Mouse (Mus musculus): ENCODE data around the gene Zdhhc25.

Gene Zdhhc25

GRCm38 (mm10) chr15:88600002-88600401 is at the start of gene Zdhhc25:
Gene Zdhhc25 (plus strand): TSS chr15:88600302.
- in situ Hi-C loops (cut with MboI; ENCODE audit: low pct_unique_long_range_greater_than_20kb in 1 of 2, low sequenced_read_pairs in 2 of 2, unreplicated experiment in 1 of 2) = no loop called here

- in situ Hi-C loops (cut with MboI; ENCODE audit: low pct_unique_long_range_greater_than_20kb in 1 of 2, low sequenced_read_pairs in 2 of 2, unreplicated experiment in 1 of 2) = no loop called here
These were observed 47.2 kb upstream of the Zdhhc25 start for GRCm38 (mm10) chr15:88552852-88553251.

DNA sequence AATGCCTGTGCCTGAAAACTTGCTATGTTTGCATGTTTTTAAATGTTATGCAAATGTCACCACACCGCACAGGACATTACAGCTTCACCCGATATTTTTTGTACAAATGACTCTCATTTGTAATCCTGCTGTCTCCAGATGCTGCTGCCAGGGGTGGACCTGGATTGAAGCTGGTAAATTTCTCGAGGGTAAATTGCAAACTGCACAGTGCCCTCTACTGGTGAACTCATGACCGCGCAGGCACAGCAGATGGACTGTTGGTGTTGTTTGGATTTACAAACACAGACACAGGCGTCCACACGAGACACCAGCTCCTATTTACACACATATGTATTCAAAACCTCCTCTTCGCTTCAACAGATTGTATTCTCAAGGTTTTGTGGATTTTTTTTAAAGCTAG is 44.6 kb upstream of the Zdhhc25 start:
- in situ Hi-C loops (cut with MboI; ENCODE audit: low pct_unique_long_range_greater_than_20kb in 1 of 2, low sequenced_read_pairs in 2 of 2, unreplicated experiment in 1 of 2) = no loop called here

DNA sequence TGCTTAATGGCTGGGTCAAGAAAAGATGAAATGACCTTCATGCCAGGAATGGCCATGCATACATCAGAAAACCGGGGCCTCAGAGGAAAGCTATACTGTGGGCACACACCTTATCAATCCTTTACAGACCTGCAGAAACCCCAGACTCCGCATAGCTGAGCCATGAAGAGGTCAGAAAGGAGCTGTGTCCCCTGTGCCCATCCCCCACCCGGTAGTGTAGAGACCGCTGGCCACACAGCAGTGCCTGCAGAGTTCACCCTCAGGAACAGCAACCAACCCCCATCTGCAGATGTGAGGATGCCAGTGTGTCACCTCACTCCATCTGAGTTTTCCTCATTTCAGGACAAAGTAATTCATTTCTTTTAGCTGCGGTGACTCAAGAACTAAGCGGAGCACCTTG is 39.5 kb upstream of the Zdhhc25 start:
- in situ Hi-C loops (cut with MboI; ENCODE audit: low pct_unique_long_range_greater_than_20kb in 1 of 2, low sequenced_read_pairs in 2 of 2, unreplicated experiment in 1 of 2) = no loop called here

GRCm38 (mm10) chr15:88561058-88561730 is 38.9 kb upstream of the Zdhhc25 start:
- in situ Hi-C loops (cut with MboI; ENCODE audit: low pct_unique_long_range_greater_than_20kb in 1 of 2, low sequenced_read_pairs in 2 of 2, unreplicated experiment in 1 of 2) = no loop called here

GRCm38 (mm10) chr15:88565307-88565706 is 34.8 kb upstream of the Zdhhc25 start:
- in situ Hi-C loops (cut with MboI; ENCODE audit: low pct_unique_long_range_greater_than_20kb in 1 of 2, low sequenced_read_pairs in 2 of 2, unreplicated experiment in 1 of 2) = no loop called here

GRCm38 (mm10) chr15:88565806-88566205 is 34.3 kb upstream of the Zdhhc25 start:
- in situ Hi-C loops (cut with MboI; ENCODE audit: low pct_unique_long_range_greater_than_20kb in 1 of 2, low sequenced_read_pairs in 2 of 2, unreplicated experiment in 1 of 2) = no loop called here

GRCm38 (mm10) chr15:88570697-88571096 is 29.4 kb upstream of the Zdhhc25 start:
- in situ Hi-C loops (cut with MboI; ENCODE audit: low pct_unique_long_range_greater_than_20kb in 1 of 2, low sequenced_read_pairs in 2 of 2, unreplicated experiment in 1 of 2) = no loop called here

- in situ Hi-C loops (cut with MboI; ENCODE audit: low pct_unique_long_range_greater_than_20kb in 1 of 2, low sequenced_read_pairs in 2 of 2, unreplicated experiment in 1 of 2) = no loop called here
These were observed 20.6 kb upstream of the Zdhhc25 start for GRCm38 (mm10) chr15:88579461-88579860.

- in situ Hi-C loops (cut with MboI; ENCODE audit: low pct_unique_long_range_greater_than_20kb in 1 of 2, low sequenced_read_pairs in 2 of 2, unreplicated experiment in 1 of 2) = no loop called here
These were observed 2.4 kb downstream of the Zdhhc25 start for GRCm38 (mm10) chr15:88602496-88602895.

GRCm38 (mm10) chr15:88603091-88603732 is 3.1 kb downstream of the Zdhhc25 start:
- in situ Hi-C loops (cut with MboI; ENCODE audit: low pct_unique_long_range_greater_than_20kb in 1 of 2, low sequenced_read_pairs in 2 of 2, unreplicated experiment in 1 of 2) = no loop called here

GRCm38 (mm10) chr15:88603733-88604119 is 3.6 kb downstream of the Zdhhc25 start:
- in situ Hi-C loops (cut with MboI; ENCODE audit: low pct_unique_long_range_greater_than_20kb in 1 of 2, low sequenced_read_pairs in 2 of 2, unreplicated experiment in 1 of 2) = no loop called here

- in situ Hi-C loops (cut with MboI; ENCODE audit: low pct_unique_long_range_greater_than_20kb in 1 of 2, low sequenced_read_pairs in 2 of 2, unreplicated experiment in 1 of 2) = no loop called here
These were observed 4.7 kb downstream of the Zdhhc25 start for GRCm38 (mm10) chr15:88604669-88605414.

GRCm38 (mm10) chr15:88605415-88605785 is 5.3 kb downstream of the Zdhhc25 start:
- in situ Hi-C loops (cut with MboI; ENCODE audit: low pct_unique_long_range_greater_than_20kb in 1 of 2, low sequenced_read_pairs in 2 of 2, unreplicated experiment in 1 of 2) = no loop called here

GRCm38 (mm10) chr15:88617125-88617524 is 17.0 kb downstream of the Zdhhc25 start:
- in situ Hi-C loops (cut with MboI; ENCODE audit: low pct_unique_long_range_greater_than_20kb in 1 of 2, low sequenced_read_pairs in 2 of 2, unreplicated experiment in 1 of 2) = no loop called here

GRCm38 (mm10) chr15:88618008-88618773 is 18.1 kb downstream of the Zdhhc25 start:
- in situ Hi-C loops (cut with MboI; ENCODE audit: low pct_unique_long_range_greater_than_20kb in 1 of 2, low sequenced_read_pairs in 2 of 2, unreplicated experiment in 1 of 2) = no loop called here

DNA sequence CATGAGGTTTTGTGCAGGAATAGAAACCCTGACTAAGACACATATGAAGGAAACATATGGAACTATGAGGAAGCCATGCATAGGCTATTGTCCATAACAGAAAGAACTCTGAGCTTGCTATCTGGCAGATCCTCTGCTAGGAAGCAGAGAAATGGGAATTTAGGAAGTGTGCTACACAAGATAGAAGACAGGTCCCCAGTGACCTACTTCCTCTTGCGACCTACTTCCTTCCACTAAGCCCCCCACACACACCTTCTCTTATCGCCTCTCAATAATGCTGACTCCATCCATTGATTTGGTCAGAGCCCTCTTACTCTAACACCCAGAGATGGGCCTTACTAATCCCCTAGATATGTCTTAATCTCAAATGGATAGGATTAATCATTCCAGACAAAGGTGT is 19.9 kb downstream of the Zdhhc25 start:
- in situ Hi-C loops (cut with MboI; ENCODE audit: low pct_unique_long_range_greater_than_20kb in 1 of 2, low sequenced_read_pairs in 2 of 2, unreplicated experiment in 1 of 2) = no loop called here

GRCm38 (mm10) chr15:88623891-88624290 is 23.8 kb downstream of the Zdhhc25 start:
- in situ Hi-C loops (cut with MboI; ENCODE audit: low pct_unique_long_range_greater_than_20kb in 1 of 2, low sequenced_read_pairs in 2 of 2, unreplicated experiment in 1 of 2) = no loop called here

- in situ Hi-C loops (cut with MboI; ENCODE audit: low pct_unique_long_range_greater_than_20kb in 1 of 2, low sequenced_read_pairs in 2 of 2, unreplicated experiment in 1 of 2) = no loop called here
These were observed 24.8 kb downstream of the Zdhhc25 start for GRCm38 (mm10) chr15:88624874-88625277.
